Mouse (Mus musculus): ENCODE results near the gene Dynlrb2. TPM values are rescaled to one million over a fixed set of nuclear protein-coding genes. Genes with fewer than 3 reads are reported as not detected.

Dynlrb2 gene
- total and polyA plus RNA-seq, 2 experiments from 2014 or later, result not detected

GRCm38 (mm10) chr8:116508721-116509120, 3.9 kb downstream of the Dynlrb2 start:
- Histone ChIP-seq H3K9ac (replicated peaks; ENCODE audit: low read depth, low read length) (no peak overlapping the region), H3K27me3 (ENCODE audit: control insufficient read depth, insufficient read depth, low read length) (no peaks in the 10 kb centered on the region), H3K4me2 (ENCODE audit: low read depth, low read length) (no peak overlapping the region), H3K4me3 (ENCODE audit: low read depth, low read length) (no peak overlapping the region), H3K36me3 (replicated peaks; ENCODE audit: control insufficient read depth, insufficient read depth, low read length) (no peaks in the 10 kb centered on the region), H3K9me3 (replicated peaks; ENCODE audit: control insufficient read depth, low read length) (no peaks in the 10 kb centered on the region), H3K4me1 (ENCODE audit: control insufficient read depth, insufficient read depth) (no peaks in the 10 kb centered on the region), H3K27ac (ENCODE audit: low read depth) (no peak overlapping the region)
- 32% methylated on average over 5 of the region's 5 CpGs for WGBS
- DNase-seq (ENCODE audit: low spot score) (peak; percentile 15), ATAC-seq (ENCODE audit: insufficient read depth, low read depth) (no peak)
- TF ChIP-seq CTCF (IDR thresholded peaks at IDR 0.05; ENCODE audit: low read depth) (no peak), EP300 (IDR thresholded peaks at IDR 0.05; ENCODE audit: low read depth) (no peak)

GRCm38 (mm10) chr8:116509247-116509646, 4.5 kb downstream of the Dynlrb2 start:
- Histone ChIP-seq H3K27ac (ENCODE audit: low read depth) (no peak overlapping the region), H3K9me3 (replicated peaks; ENCODE audit: control insufficient read depth, low read length) (no peaks in the 10 kb centered on the region), H3K27me3 (ENCODE audit: control insufficient read depth, insufficient read depth, low read length) (no peaks in the 10 kb centered on the region), H3K4me2 (ENCODE audit: low read depth, low read length) (no peak overlapping the region), H3K4me3 (ENCODE audit: low read depth, low read length) (no peak overlapping the region), H3K36me3 (replicated peaks; ENCODE audit: control insufficient read depth, insufficient read depth, low read length) (no peaks in the 10 kb centered on the region), H3K9ac (replicated peaks; ENCODE audit: low read depth, low read length) (no peak overlapping the region), H3K4me1 (ENCODE audit: control insufficient read depth, insufficient read depth) (no peaks in the 10 kb centered on the region)
- WGBS, result 53% methylated on average over 3 of the region's 3 CpGs
- DNase-seq (ENCODE audit: low spot score) (no peak), ATAC-seq (ENCODE audit: insufficient read depth, low read depth) (no peak)
- no peak for TF ChIP-seq EP300 (IDR thresholded peaks at IDR 0.05; ENCODE audit: low read depth)
- TF ChIP-seq CTCF (IDR thresholded peaks at IDR 0.05; ENCODE audit: low read depth), result no peak

- Histone ChIP-seq H3K9ac (replicated peaks; ENCODE audit: low read depth, low read length) (no peak overlapping the region), H3K4me1 (ENCODE audit: control insufficient read depth, insufficient read depth) (no peaks in the 10 kb centered on the region), H3K27me3 (ENCODE audit: control insufficient read depth, insufficient read depth, low read length) (no peaks in the 10 kb centered on the region), H3K4me3 (ENCODE audit: low read depth, low read length) (no peak overlapping the region), H3K27ac (ENCODE audit: low read depth) (no peak overlapping the region), H3K36me3 (replicated peaks; ENCODE audit: control insufficient read depth, insufficient read depth, low read length) (no peaks in the 10 kb centered on the region), H3K4me2 (ENCODE audit: low read depth, low read length) (no peak overlapping the region), H3K9me3 (replicated peaks; ENCODE audit: control insufficient read depth, low read length) (peaks cover 28% of the 10 kb centered on the region)
- 73% methylated on average over 5 of the region's 5 CpGs for WGBS
- ATAC-seq (ENCODE audit: insufficient read depth, low read depth) (no peak), DNase-seq (ENCODE audit: low spot score) (no peak)
- TF ChIP-seq EP300 (IDR thresholded peaks at IDR 0.05; ENCODE audit: low read depth) (no peak), CTCF (IDR thresholded peaks at IDR 0.05; ENCODE audit: low read depth) (no peak)
Observed at GRCm38 (mm10) chr8:116519676-116520075, 14.9 kb downstream of the Dynlrb2 start.

- Histone ChIP-seq H3K4me1 (ENCODE audit: control insufficient read depth, insufficient read depth) (no peaks in the 10 kb centered on the region), H3K27me3 (ENCODE audit: control insufficient read depth, insufficient read depth, low read length) (no peaks in the 10 kb centered on the region), H3K4me3 (ENCODE audit: low read depth, low read length) (no peak overlapping the region), H3K36me3 (replicated peaks; ENCODE audit: control insufficient read depth, insufficient read depth, low read length) (no peaks in the 10 kb centered on the region), H3K9me3 (replicated peaks; ENCODE audit: control insufficient read depth, low read length) (peaks cover 20% of the 10 kb centered on the region), H3K27ac (ENCODE audit: low read depth) (no peak overlapping the region), H3K4me2 (ENCODE audit: low read depth, low read length) (no peak overlapping the region), H3K9ac (replicated peaks; ENCODE audit: low read depth, low read length) (no peak overlapping the region)
- TF ChIP-seq EP300 (IDR thresholded peaks at IDR 0.05; ENCODE audit: low read depth), result no peak
- no peak for TF ChIP-seq CTCF (IDR thresholded peaks at IDR 0.05; ENCODE audit: low read depth)
- 87% methylated on average over 4 of the region's 4 CpGs for WGBS
- DNase-seq (ENCODE audit: low spot score) (no peak), ATAC-seq (ENCODE audit: insufficient read depth, low read depth) (no peak)
Observed at GRCm38 (mm10) chr8:116521208-116521607, 16.4 kb downstream of the Dynlrb2 start.

GRCm38 (mm10) chr8:116521641-116522040, 16.9 kb downstream of the Dynlrb2 start:
- DNase-seq (ENCODE audit: low spot score) (no peak), ATAC-seq (ENCODE audit: insufficient read depth, low read depth) (no peak)
- Histone ChIP-seq H3K4me1 (ENCODE audit: control insufficient read depth, insufficient read depth) (no peaks in the 10 kb centered on the region), H3K27ac (ENCODE audit: low read depth) (no peak overlapping the region), H3K9ac (replicated peaks; ENCODE audit: low read depth, low read length) (no peak overlapping the region), H3K9me3 (replicated peaks; ENCODE audit: control insufficient read depth, low read length) (peaks cover 16% of the 10 kb centered on the region), H3K4me3 (ENCODE audit: low read depth, low read length) (no peak overlapping the region), H3K27me3 (ENCODE audit: control insufficient read depth, insufficient read depth, low read length) (no peaks in the 10 kb centered on the region), H3K4me2 (ENCODE audit: low read depth, low read length) (no peak overlapping the region), H3K36me3 (replicated peaks; ENCODE audit: control insufficient read depth, insufficient read depth, low read length) (no peaks in the 10 kb centered on the region)
- TF ChIP-seq EP300 (IDR thresholded peaks at IDR 0.05; ENCODE audit: low read depth) (no peak), CTCF (IDR thresholded peaks at IDR 0.05; ENCODE audit: low read depth) (no peak)
- WGBS, result 80% methylated on average over 3 of the region's 3 CpGs

GRCm38 (mm10) chr8:116522104-116522767, 17.5 kb downstream of the Dynlrb2 start:
- no peak for ATAC-seq (ENCODE audit: insufficient read depth, low read depth)

More at GRCm38 (mm10) chr8:116522104-116522767, 17.5 kb downstream of the Dynlrb2 start:
- Histone ChIP-seq H3K9ac (replicated peaks; ENCODE audit: low read depth, low read length) (no peak overlapping the region), H3K27ac (ENCODE audit: low read depth) (no peak overlapping the region), H3K9me3 (replicated peaks; ENCODE audit: control insufficient read depth, low read length) (peaks cover 10% of the 10 kb centered on the region), H3K36me3 (replicated peaks; ENCODE audit: control insufficient read depth, insufficient read depth, low read length) (no peaks in the 10 kb centered on the region), H3K4me3 (ENCODE audit: low read depth, low read length) (no peak overlapping the region), H3K4me2 (ENCODE audit: low read depth, low read length) (no peak overlapping the region), H3K27me3 (ENCODE audit: control insufficient read depth, insufficient read depth, low read length) (no peaks in the 10 kb centered on the region), H3K4me1 (ENCODE audit: control insufficient read depth, insufficient read depth) (no peaks in the 10 kb centered on the region)
- TF ChIP-seq EP300 (IDR thresholded peaks at IDR 0.05; ENCODE audit: low read depth) (no peak), CTCF (IDR thresholded peaks at IDR 0.05; ENCODE audit: low read depth) (no peak)
- no peak for DNase-seq (ENCODE audit: low spot score)
- WGBS, result 69% methylated on average over 11 of the region's 11 CpGs
